Mouse (Mus musculus) cerebellum, postnatal 10 days (tissue): Measurements from ENCODE around the gene Lrrc3b.

Experiments used
- DNase-seq, 2 experiments: peaks; one replicate each; pipeline ENCODE4 v3.0.0; 2021; ENCODE audit warnings: mixed read lengths in 2 of 2

The Lrrc3b gene

GRCm38 (mm10) chr14:15330155-15330554, 108.6 kb downstream of the Lrrc3b start:
- DNase-seq = no peak

- no peak for DNase-seq
Observed at GRCm38 (mm10) chr14:15325872-15326271, 112.9 kb downstream of the Lrrc3b start.

GRCm38 (mm10) chr14:15322441-15323123, 116.2 kb downstream of the Lrrc3b start:
- no peak for DNase-seq

- no peak for DNase-seq
Observed at GRCm38 (mm10) chr14:15319399-15319915, 119.3 kb downstream of the Lrrc3b start.

- DNase-seq = no peak
Observed at GRCm38 (mm10) chr14:15308576-15308975, 130.2 kb downstream of the Lrrc3b start.
